Mouse (Mus musculus) embryo, embryonic 9.5 days (tissue): ENCODE measurements at regions not wholly inside any gene's neighbourhood (a gene's known extent, or its start where the extent isn't known, plus 50 kb on each side); places are given as distances from the start of the nearest gene placed in this dataset.

Experiments
- DNase-seq: peaks from one replicate; pipeline ENCODE4 v3.0.0-alpha.2; 2017; ENCODE audit errors: extremely low spot score

DNA sequence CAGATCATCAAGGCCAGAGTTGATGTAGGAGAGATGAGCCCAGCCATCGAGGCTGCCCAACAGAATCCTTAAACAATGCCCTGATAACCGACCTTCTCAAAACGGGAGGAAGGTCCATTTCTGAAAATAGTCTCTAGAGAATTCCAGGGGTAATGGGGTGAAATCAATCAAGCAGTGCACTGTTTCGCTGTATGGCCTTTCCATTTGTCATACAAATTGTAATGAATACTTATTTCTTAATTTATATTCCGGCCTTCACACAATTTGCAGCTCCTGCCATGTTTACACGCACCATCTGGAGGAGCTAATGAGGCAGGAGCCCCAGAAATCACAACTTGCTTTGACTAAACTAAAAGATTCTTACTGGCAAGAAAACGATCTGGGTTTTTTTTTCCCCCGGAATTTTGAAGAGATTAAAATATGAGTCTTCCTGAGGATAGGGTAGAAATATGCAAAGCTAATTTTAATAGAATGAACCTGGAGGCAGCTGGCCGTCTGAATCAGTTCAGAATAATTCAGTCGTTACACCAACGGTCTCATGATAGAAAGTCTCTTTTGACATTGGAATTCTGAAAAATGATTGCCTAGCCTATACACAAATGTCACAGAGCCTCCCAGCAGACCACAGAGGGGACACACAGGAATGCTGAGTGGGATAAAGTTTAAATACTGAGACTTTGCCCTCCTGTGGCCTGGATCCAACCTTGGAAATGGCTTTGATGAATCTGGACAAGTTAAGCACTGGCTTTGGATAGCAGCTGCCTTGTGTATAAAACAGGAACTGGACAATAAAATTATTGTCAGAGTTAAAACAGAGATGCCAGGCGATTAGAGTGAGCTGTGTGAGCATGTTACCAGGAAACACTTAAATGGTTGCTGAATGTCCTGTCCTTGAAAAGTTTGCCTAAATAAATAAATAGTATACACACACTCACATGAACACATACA is 115.0 kb upstream of the Frem1 start:
- DNase-seq: no peak

DNA sequence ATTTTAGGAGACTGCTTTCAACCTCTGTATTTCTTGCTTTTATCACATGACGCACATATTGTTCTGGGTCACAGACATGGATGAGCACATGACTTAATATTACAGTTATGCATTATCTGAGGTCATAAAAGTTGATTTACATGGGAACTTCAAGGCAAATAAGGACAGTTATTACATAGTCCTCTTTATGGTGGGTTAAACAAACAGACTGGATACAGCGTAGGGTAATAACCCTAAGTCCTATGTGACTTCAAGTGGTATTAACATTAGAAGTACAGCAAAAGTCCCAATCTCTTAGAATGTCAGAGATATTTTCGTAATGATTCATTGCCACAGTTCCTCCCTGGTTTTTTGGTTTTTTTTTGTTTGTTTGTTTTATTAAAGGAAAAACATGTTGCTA is 94.6 kb upstream of the Frem1 start:
- no peak for DNase-seq

DNA sequence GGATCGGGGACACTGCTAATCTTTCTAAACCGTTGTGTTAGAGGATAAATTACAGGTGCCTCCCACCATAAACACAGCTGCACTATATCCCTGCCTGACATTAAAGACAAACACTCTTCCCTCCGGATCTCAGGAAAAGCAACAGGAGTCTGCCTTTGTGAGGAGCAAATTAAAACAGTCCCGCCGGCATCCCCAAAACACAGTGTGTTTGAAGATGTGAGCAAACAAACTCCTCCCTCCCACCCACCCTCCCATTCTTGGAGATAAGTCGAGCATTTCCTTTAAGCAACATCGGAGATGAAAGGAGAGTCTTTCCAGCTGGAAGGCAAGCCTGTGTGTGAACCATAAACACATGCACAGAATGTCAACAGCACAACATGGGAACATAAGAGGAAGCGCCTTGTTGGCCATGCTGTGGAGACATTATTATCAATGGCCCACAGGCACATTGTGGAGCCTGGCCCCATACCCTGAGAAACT is 93.6 kb upstream of the Frem1 start:
- peak; percentile 25 for DNase-seq

DNA sequence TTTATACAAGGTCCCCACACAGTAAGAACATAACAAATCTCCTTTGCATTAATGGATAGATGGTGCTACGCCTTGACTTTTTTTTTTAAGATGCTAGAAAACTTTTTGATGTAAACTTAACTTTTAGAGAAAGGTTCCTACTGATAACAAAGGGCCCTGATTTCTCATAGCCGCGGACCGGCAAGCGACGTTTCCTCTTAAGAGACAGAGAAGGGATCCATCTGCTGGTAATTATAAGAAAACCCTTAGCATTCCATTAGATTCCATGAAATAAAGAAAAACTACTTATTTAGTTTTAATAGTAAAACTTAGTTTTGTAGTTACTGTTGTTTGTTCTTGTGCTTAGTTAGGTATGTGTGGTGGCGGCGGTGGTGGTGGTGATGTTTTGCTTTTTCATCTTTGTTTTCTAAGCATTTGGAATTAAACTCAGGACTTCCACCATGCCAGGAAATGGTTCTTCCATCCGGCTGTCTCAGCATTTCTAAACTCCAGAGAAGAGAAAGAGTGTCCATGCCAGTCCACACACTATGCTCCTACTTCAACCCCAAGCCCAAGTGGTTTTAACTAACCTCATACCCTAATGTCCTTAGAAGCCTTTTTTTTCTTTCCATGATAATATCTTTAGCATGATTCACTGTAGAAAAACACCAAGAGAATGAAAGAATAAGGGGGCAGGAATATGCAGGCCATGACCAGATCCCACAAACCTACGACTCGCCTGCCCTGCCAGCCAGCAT is 92.8 kb upstream of the Frem1 start:
- DNase-seq: no peak

DNA sequence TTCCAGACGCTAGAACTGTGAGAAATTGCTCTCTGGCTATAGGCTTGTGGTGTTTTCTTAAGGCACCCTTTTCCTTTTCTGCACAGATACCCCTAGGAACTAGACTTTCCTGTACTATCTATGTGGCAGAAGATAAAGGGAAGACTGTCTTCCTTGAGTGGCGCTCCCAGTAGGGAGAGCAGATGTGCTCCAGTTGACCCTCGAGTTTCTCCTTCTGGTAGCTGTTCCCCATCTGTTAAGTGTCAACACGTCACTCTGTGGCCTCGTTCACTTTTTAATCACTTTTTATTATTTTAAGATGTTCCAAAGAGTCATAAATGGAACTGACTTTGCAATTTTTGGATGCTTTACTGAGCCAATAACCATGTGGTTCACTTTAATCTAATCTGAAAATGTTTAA is 89.6 kb upstream of the Frem1 start:
- no peak for DNase-seq

DNA sequence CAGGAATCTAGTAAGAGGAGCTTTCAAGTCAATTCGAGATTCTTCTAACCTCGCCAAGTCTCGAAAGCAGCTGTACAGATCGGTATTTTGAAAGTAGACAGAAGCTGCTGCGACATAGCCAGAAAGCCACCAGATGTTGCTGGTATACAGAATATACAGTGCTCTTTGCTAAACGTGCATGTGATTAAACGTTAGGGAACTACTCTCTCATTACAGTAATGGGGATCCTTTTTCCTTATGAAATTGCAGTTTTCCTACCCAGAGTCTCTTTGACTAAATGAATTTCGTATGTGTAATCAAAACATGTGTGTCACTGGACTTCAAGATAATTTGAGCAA is 70.5 kb upstream of the Frem1 start:
- DNase-seq: no peak

DNA sequence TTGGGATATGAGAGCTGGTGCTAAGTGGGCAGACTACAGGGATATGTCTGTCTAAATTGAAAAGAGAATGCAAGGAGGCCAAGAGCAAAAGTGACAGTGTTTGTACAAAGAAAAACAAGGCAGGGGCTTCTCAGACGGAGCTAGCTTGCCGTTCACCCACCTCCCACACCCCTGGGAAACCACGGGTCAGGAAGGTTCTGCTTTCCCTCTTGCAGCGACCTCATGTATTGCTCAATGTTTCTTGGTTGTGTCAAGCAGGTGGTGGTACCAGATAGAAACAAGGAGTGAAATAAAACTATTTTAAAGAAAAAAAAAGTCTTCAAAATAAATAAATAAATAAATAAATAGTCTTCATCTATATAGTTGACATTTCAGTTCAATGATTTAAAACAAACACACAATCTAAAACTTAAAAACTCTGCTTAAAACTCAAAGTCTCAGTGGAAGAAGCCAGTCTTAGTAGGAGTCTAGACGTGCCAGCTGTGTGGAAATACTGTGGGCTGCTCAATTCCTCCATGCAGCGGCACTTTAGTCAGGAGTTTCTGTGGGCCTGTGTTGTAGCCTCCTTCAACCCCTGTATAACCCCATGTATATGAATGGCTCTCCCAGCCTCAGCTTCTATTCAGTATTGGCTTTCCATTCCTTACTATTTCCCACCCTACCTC is 70.0 kb upstream of the Frem1 start:
- DNase-seq: no peak

DNA sequence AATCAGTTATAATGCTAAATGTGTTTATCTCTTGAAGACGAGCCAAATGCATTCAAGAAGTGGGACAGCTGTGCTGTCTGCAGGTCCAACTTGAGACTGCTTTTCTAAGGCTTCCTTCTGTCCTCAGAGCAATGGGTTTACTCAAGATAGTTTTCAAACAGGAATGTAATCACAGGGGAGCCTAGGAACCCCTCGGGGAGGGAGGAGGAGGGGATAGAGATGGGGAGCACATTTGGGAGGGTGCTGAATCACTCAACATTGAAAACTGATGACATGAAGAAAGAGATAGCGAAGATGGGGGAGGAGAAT is 56.5 kb upstream of the Frem1 start:
- DNase-seq: no peak

DNA sequence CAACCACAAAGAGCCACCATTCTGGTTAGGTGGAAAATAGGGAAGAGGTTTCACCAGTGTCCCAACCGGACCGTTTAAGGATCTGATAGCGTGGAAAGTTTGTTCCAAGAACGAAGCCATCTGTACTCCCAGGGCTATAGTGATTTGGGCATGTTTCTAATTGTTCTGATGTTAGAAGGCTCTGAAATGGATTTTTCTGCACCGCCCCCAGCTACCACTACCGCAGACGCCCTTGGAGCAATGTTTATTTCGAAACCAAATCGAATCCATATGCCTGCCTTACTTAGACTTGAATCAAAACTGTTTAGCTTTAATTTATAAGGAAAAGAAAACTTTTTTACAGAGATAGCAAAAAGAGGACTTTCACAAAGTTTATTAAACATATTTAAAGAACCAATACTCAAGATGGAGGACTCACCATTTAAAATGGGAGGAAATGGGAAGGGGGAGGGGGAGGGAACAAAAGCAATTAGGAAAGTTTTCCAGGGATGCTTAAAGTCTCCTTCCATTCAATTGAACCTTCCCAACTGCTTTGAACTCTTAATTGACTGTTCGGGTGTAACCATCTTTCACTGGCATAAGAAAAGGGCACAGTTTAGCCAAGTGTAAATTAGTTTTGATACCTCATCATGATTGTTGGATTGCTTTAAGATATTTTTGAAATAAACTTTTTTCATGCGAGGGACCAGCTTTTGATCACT is 56.0 kb upstream of the Frem1 start:
- DNase-seq: no peak

DNA sequence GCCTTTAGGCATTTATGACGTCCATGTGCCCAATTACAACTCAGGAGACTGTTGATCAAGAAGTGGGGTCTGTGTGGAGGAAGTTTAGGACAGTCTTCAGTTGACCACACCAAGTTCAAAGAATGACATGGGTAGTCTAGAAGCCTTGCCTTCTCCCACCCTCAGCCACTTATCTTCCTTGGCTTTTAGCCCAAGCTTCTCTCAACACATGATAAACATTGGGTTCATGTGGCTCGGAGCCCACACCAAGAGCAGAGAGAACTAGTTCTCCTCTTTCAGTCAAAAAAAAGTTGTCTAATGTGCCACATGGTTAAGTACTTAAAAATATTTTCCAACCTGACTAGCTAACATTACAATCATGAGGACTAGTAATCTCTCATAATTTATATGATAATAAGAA is 55.0 kb upstream of the Frem1 start:
- DNase-seq: no peak

DNA sequence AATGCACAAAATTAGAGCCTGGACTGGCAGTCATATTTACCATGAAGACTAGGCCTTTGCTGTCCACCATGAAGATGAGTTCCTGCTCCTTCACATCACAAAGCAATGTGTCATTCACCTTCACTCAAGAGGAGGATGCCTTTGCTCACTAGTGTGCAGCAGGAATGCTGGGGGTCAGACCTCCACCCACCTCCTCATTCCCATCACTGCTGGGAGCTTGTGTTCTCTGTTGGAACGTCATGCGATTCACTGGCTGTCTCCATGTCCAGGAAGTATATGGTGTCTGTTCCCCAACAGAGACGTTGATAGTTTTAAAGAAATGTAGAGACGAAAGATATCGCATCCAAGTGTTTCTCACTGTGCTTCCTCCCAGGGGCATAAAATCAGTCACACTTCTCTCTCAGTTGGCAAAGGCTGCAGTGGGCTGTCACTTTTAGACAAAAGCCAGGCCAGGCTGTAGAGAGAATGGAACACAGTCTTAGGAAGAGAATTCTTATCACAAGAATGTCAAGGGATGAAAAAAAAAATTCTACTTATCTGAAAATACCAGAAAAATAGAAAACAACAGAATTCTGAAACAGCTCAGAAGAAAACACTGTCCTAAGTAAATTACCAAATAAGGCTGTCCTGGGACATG is 52.0 kb upstream of the Frem1 start:
- no peak for DNase-seq

DNA sequence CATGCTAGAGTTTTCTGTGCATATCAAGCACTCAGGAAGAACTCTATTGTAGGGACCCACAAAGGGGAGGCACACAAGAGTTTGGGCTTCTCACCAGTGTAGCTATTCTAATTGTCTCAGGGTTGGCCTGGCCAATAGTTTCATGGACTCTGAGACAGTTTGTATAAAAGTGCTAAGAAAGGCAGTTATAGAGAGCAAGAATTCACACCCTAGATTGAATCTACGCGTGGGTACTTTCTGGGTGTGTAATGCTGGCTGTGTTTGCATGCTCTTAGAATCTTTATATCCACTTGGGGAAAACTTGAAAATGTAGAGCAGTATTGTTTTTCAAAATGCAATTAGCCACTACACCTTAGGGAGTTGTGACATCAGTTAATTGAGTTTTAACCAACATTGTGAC is 50.8 kb upstream of the Frem1 start:
- DNase-seq: no peak

DNA sequence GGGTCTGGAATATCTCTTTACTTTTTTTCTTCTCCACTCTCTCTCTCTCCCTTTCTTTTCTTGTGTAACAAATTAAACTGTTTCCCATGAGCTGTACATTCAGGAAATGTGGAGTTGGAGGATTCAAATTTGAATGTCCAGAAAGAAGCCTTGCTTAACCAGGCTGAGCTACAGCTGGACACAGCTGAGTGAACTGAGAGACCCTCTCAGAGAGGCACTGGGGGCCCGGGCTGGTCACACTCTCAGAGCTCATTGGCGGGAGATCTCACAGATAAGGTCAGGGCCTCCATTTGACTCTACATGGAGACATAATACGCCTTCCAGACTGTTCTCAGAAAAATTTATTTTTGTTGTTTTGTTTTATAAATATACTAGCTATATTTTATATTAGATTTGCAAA is 49.9 kb upstream of the Frem1 start:
- DNase-seq: no peak
